Mouse (Mus musculus) gastrocnemius, postnatal 10 days (tissue): ENCODE results near the gene Numb. TPM values are rescaled to one million over a fixed set of nuclear protein-coding genes. Genes with fewer than 3 reads are reported as not detected.
"Not testable (repeated sequence)": the region's sequence is repeated elsewhere in the genome, so short reads cannot be mapped to it uniquely, and the experiment has no call there.

Experiments used
- DNase-seq: peaks from one replicate; pipeline ENCODE4 v3.0.0; 2021; ENCODE audit warnings: mixed read lengths
- total RNA-seq, 2 experiments: library from RNA; stranded (reverse); gene quantifications; 2 replicates each; pipeline ENCODE4 v1.2.3; 2021

Gene Numb
- total RNA-seq, 2 experiments from 2014 or later, result 15.6 to 21.0 TPM

DNA sequence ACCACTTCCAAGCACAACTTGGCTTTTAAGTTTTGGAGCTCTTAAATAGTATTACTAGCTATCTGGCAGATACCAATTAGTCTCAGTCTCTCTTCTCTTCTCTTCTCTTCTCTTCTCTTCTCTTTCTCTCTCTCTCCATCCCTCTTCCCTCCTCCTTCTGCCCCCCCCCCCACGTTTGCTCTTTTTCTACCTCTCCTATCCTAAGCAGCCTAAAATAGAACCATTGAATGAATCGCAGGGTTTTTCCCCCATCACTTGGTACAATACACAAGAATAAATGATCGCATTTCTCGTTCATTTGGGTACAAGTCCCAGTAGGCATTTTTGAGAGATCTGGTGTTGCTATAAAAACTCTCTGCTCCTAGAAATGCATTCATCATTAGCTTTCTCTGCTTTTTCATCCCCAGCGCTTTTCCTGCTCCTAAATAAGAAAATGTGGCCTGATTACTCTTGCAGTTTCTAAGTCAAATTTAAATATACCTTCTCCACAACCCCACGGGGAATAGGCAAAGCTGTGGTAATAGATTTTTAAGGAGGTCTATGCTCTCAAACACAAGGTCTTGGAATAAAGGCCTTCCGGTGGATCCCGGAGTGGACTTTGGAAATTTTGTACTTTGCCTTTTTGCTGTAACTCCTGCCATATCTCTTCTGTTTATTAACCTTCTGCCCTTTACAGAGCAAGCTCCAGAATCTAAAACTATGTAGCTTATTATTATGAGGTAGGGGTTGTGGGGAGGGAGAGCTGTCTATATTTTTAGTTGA, 1.2 kb upstream of the Numb start:
- no peak for DNase-seq

DNA sequence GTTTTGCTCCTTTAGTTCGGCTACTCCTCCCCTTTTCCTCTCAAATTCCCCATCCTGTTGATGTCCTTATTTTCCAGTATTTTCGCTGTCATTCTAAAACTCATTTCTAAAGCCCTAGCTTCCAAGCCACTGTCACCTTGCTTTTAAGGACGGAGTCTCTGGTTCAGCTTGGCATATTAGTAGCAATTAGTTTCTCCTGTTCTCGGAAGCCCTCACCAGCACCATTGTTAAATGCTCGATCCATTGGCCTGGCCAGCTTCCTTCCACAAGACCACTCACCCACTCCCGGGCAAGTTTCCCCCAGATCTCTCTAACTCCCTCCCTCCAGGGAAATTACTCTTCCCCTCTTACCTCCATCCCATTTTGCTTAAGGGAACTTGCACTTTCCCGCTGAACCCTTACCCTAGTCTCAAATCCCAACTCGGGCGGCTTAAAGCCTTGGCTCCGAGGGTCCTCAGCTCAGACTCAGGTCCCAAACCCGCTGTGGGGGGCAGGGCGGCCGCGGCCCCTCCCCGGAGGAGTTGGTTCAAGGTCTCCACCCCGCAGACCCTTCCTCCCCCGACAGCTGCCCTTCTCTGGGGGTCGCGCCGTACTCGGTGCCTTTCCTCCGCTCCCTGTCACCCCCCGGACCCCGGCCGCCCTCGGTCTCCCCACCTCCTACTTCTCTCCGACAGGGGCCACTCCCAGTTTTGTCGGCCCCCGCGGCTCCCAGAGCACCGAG, 853 bp downstream of the Numb start:
- DNase-seq, result no peak

DNA sequence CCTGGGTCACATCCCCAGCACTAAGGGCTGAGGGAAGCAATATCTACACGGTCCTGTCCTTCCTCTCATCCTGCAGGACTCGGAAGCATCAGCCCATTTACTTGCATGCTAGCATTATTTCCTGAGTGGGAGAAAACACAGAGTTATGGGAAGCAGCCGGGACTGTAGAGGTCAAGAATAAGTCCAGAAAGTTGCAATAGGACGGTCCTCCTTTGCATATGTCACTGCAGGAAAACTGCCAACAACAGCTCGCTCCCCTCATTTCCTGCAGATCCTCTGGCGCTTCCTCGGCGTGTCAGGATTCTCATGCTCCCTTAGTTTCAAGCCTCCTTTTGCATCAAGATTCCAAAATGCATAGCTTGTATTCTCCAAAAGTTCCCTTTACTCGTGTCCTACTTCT, 4.8 kb downstream of the Numb start:
- peak; percentile 9 for DNase-seq

DNA sequence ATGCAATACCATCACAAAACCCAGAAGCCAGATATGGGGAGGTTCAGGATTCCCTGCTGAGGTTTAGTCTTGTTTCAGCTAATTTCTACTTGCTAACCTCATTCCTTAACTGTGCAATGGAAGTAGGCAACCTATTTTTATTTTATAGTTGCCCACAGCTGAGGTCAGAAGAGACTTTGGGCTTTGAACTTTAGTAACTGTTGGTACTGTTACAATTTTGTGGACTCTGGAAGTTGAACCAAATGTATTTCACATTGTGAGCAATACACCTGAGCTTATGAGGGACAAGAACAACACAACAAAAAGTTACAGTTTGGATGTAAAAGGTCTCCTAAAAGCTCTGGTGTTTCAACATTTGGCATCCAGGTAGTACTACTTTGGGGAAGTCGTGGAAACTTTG, 6.9 kb downstream of the Numb start:
- no peak for DNase-seq

DNA sequence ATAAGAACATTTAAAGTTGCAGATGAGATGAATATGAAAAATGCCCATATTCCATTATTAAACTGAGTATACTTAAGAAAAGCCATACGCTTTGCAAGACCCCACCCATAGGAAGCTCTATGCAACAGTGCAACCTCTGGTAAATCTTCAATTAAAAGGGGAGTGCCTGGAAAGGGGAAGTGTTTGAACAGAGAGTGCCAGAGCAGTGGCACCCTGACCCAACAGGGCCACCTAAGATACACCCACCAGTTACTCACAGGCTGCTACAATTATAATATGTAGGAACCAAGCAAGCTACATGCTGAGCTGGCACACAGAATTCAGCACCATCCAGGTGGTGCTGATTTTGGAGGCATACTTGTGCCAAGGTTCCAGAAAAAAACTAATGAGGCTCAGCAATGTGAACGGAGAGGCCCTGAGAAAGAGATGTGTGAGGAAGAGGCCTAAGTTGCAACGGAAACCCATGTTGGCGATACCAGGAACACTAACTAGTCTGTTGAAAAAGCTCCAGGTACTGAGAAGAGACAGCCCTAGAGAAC, 7.5 kb downstream of the Numb start:
- DNase-seq, result no peak

DNA sequence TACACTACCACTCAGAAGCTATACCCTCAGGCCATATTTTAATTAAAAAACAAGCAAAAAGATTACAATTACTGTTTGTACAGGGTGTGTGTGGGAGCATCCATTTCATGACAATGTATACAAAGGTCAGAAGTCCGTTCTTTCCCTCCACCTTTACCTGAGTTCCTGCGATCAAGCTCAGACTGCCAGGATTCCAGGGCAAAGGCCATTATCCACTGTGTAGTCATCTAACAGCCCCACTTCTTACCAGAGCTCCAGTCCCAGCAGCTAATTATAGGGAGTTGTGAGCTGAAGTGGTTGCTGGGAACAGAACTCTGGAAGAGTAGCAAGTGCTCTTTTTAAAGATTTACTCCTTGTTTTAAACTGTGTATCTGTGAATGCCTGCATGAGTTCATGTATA, 11.3 kb downstream of the Numb start:
- DNase-seq, result no peak

DNA sequence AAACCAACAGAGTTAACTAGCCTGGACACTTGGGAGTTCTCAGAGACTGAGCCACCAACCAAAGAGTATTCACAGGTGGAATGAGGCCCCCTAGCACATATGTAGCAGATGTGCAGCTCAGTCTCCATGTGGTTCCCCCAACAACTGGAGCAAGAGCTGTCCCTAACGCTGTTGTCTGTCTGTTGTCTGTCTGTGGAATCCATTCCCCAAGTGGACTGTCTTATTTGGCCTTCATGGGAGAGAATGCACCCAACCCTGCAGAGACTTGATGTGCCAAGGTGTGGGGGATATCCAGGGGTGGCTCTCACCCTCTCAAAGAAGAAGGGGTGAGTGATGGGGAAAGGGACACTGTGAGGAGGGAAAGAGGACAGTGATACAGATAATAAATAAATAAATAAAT, 28.8 kb downstream of the Numb start:
- DNase-seq, result no peak

DNA sequence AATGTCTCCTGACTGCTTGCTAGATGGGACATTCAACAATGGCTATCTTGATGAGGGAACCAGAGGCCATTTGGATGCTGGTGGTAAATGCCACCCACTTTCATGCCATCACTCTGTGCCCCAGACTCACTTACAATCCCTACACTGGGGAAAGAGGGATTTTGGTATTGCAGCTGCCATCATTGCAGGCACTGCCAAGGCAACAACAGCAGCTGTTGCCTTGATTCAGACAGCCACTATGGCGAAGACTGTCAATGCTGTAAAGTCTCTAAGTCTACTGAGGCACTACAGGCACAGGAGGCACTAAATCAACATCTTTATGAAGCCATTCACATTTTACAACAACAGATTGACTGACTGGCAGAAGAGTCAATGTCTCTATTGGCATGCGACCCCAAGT, 30.5 kb downstream of the Numb start:
- no peak for DNase-seq

DNA sequence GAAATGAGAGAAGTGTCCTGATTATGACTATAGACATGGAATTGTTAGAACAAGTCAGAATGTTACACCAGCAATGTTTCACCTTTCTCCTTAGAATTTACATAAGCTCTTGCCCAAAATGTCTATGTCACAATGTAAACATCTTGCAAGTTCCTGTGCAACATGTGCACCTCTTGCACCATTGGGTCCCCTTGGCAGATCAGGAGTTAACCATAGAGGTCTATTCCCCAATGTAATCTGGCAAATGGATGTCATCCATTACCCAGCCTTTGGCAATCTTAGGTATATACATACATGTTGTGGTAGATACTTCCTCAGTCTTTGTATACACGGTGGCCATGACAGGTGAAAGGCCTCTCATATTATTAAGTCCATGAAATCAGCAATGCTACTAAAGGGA, 32.6 kb downstream of the Numb start:
- no peak for DNase-seq

DNA sequence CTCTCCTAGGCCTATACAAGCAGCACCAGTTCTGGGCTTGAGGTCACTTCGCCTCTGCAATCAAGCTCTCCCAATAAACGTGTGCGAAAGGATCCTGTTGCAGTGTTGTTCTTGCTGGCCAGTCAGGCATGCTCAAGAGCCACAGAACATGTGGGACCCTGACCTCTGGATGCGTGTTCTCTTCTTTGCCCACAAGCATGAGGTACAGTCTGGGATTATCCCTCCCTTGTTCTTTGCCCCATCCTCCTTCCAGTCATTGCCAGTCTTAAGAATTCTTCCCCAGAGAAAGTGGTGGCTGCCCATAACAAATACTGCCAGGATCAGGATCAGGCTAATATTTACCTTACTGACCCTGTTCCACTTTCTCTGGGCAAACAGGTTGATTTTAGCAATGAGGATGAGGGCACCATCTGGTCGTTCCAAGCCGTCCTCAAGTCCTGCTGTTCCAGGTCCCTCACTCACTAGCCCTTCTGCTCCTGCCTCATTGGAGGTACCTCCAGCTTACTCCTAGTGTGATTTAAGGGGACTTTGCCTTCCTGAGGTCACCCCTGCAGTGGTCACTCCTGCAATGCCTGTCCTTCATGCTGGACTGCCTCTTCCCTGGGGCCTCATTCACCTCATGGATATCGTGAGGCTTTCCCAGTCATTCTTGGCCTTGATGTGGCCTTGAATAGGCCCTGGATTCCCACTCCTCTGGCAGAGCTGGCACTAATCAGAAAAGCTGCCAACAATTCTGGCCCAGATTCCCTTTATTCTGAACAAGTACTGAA, 36.0 kb downstream of the Numb start:
- DNase-seq, result no peak

DNA sequence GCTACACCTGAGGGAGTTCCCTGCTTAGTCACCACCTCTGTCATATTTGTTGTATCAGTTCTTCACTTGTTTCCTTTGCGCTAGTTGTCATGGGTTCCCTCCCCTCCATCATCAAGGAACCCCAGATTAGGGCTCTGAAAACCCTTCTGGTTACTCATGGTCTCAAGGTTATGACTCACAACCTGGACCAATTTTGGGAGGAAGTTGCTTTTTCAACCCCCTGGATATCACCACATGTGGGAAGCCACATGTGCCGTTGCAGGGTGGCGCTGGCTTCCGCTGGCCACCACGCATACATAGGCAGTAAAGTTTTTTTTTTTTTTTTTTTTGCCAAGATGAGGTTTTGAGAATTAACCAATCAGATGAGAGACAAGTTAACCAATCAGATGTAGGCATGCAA, 36.7 kb downstream of the Numb start:
- not testable (repeated sequence) for DNase-seq

DNA sequence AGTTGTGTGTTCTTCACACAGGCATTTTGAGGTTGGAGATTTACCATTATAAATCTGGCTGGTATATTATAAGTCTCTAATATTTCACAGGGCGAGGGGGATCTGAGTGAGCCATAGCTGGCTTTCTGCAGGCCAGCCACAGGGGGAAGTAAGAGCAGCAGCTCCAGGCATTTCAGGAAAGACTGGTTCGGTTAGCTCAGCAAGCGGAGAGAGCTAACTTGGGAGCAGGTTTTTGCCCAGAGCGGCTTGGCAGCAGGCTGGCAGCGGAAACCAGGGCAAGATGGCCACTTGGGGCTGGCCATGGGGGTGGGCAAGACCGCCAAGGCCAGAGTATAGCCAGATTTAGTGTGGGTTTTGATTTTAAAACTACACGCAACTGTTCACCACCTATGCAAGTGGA, 39.2 kb downstream of the Numb start:
- DNase-seq, result no peak

DNA sequence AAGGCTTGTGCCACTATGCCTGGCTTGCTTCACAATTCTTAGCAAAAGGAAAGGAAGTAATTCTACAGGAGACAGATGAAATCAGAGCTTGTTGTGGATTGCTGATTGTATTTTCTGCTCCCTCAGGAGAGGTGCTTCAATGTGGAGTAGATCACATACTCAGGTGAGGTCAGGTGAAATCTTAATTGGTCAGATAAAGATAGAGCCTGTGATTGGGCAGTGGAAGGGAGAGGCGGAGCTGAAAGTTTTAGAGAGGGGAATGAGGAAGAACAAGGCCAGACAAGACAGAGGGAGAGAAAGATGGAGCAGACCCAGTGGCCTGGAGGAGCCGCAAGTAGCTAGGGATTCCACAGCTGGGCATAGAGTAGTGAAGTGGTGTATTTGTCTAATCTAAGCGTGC, 39.6 kb downstream of the Numb start:
- no peak for DNase-seq

DNA sequence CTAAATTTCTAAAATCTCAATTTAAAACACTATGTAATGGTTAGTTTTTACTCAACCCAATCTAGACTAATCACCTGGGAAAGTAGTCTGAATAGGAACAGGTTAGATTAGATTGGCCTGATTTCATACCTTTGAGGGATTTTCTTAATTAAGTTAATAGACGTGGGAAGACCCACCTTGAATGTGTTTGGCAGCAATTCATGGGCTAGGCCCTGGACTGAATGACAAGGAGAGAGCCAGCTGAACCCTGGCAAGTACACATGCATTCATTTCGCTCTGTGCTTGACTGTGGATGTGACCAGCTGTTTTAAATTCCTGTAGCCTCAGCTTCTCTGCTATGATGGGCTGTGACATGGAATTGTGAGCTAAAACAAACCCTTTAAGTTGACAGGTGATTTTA, 40.8 kb downstream of the Numb start:
- no peak for DNase-seq

DNA sequence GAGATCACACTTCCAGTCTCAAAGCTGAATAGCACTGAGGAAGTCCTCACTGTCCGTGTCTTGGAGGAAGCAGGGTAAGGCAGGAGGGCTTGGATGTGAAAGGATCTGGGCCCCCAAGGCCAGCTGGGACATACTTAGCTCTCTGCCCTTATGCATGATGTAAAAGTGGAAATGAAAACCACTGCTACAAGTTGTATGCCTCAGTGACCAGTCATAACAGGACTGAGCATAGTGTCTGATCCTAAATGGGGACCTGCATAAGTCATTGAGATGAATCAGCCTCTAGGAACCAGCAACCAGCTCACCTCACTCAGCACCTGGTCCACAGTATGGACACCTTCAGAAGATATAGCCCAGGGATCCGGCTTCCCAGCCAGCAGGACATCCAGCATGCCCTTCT, 46.6 kb downstream of the Numb start:
- no peak for DNase-seq

DNA sequence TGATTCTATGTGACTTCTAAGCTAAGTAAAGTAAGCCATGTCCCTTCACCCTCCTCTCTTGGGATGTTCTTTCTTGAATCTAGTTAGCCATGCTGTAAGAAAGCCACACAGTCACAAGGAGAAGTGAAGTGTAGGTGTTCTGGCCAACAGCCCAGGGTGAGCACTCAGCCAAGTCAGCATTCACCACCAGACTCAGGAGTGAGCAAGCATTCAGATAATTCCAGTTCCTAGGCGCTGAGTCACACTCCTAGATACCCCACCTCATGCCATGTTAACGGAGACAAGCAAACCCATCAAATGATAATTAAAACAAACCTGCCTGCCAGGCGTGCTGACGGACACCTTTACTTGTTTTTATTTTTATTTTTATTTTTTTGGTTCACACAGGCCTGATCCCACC, 47.1 kb downstream of the Numb start:
- no peak for DNase-seq

DNA sequence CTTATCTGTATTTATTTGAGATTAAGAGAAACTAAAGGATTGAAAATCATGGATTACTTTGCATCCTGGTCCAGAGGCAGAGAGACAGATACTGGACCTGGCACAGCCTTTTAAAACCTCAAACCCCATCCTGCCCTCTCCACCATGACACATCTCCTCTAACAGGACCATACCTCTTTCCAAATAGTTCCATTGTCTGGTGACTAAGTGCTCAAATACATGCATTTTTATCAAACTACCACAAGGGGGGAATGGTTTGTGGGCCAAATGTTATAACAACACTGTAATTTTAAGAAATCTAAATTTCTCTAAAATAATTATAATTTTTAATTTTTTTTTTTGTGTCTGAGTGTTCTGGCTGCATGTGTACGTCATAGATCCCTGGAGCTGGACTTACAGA, 57.2 kb downstream of the Numb start:
- no peak for DNase-seq

DNA sequence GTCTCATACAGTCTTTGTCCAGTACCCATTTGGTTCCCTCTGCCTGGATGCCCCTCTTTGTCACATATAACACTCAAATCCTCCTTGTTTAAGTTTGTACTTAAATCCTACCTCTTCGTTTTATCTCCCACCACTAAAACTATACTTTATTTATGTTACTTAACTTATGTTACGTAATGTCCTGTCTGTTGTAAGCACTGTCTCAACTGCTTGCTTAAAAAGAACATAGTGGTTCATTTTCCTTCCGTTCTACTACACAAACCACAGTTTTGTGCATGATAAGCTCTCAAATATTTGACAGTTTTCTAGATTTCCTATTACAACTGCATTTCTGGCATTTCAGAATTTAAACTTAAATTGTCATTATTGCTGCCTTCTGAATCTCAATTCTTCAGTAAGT, 59.9 kb downstream of the Numb start:
- DNase-seq, result no peak

DNA sequence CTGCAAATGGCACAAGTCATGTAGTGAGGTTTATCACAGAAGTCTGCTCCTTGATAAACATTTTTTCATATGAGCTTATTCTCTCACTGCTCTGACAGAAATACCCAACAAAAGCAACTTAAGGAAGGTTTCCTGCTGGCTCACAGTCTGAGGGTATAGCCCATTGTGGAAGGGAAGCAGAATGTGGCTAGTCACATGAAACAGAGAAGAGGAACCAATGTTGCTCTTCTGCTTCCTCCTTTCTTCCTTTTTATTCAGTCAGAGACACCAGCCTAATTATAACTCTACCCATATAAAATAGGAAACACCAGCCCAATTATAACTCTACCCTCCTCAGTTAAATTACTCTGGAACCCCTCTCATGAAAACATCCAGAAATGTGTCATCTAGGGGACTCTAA, 61.0 kb downstream of the Numb start:
- no peak for DNase-seq

DNA sequence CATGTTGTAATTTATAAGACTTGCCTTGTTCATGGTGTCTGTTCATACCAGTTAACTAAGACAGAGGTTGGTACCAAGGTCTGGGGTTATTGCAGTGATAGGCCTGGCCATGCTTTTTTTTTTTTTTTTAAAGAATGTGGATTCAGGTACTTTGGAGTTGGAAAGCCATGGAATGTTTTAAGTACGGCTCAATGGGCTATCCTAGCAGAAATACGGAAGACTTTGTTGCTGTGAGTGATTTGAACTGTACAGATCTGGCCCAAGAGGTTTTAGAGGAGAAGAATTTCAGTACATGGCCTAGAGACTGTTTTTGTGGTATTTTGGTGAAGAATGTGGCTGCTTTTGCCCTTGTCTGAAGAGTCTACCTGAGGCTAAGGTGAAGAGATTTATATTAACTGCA, 63.7 kb downstream of the Numb start:
- DNase-seq, result no peak

DNA sequence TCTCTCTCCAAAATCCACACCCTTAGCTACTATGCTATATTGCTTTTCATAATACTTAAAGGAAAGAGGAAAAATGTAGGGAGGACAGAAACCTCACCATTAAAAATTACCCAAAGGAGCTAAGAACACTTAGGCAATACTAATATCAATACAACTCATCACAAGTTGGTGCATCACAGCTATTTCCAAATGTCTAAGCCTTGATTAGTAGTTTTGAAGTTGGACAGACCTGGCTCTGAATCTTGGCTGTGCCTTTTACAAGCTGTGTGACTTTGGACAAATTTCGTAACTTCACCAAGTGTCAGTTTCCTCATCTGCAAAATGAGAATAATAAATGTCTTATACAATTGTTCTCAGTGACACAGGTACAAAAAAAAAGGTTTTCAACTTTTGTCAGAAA, 66.5 kb downstream of the Numb start:
- DNase-seq, result no peak

DNA sequence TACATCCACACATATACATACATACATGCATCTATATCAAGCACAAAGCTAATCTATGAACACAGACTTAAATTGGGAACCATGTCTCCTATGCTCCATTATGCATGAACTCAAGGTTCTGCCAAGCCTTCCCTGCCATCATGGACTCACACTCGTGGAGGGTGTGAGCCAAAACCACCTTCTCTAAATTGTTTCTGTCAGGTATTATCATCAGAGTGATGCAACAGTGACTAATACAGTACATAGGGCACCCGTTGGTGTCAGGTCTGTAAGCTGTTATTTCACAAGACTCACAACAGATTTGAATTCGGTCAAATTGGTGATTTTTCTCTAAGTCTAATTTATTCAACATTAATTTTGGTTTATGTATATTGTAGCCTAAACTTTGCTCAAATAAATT, 67.5 kb downstream of the Numb start:
- no peak for DNase-seq
